In genomic region chr6:90621584-90621890, GRCm38 (mm10) we compare ENCODE assay signal across 16 mouse cellular contexts. TPM values are rescaled to one million over a fixed set of nuclear protein-coding genes. Genes with fewer than 3 reads are reported as not detected.
DNase-seq lines count a peak whose midpoint lies in the region; ATAC-seq and TF ChIP-seq lines count a peak whose summit lies in the region.
"Had no signal": no experiment of that assay in that cellular context is flagged by ENCODE, and none has a peak within 500 bp of the region (broad histone marks: within the 10 kb centered on the region; RNA-seq: fewer than 3 reads in every experiment).

No protein-coding gene starts in this region.

- no peaks in the 10 kb centered on the region for H3K9me3 ChIP-seq in erythroblast, embryonic 14.5 days (ENCODE audit: control insufficient read depth, low read length)
- H3K9me3 ChIP-seq in heart, embryonic 16.5 days (replicated peaks; ENCODE audit: control insufficient read depth, low read length), result no peaks in the 10 kb centered on the region
- H3K9me3 ChIP-seq in megakaryocyte, embryonic 14.5 days, result no peaks in the 10 kb centered on the region
- H3K9me3 ChIP-seq in liver, postnatal 0 days (ENCODE audit: low read length), result no peaks in the 10 kb centered on the region
- H3K9me3 ChIP-seq: limb, embryonic 12.5 days; neural tube, embryonic 12.5 days had no signal

- H3K4me3 ChIP-seq in erythroblast, embryonic 14.5 days (replicated peaks), result peak overlapping the region; percentile 72
- H3K4me3 ChIP-seq in heart, embryonic 16.5 days (ENCODE audit: low read length), result no peak overlapping the region
- H3K4me3 ChIP-seq in megakaryocyte, embryonic 14.5 days (replicated peaks), result peak overlapping the region; percentile 10
- H3K4me3 ChIP-seq in liver, postnatal 0 days (ENCODE audit: low read depth, low read length), result peak overlapping the region; percentile 55
- no peak overlapping the region for H3K4me3 ChIP-seq in cerebellum, adult 2 months (replicated peaks; ENCODE audit: insufficient read depth, low read depth, low read length)
- H3K4me3 ChIP-seq: limb, embryonic 12.5 days; neural tube, embryonic 12.5 days had no signal

- no peak for DNase-seq in heart, adult 9 months (ENCODE audit: low spot score in 2 of 2)
- no peak for DNase-seq in liver, postnatal 0 days
- DNase-seq in cerebellum, adult 2 months, result no peak
- DNase-seq: adrenal gland, adult 2 months; cerebellum, adult 11-12 months; gastrocnemius, postnatal 10 days; heart, postnatal 36 days; layer of hippocampus, adult 9-11 months had no signal

- H3K36me3 ChIP-seq in erythroblast, embryonic 14.5 days (ENCODE audit: control insufficient read depth), result peaks cover 93% of the 10 kb centered on the region
- peaks cover 3% of the 10 kb centered on the region; the same call in 1 of the 2 replicates for H3K36me3 ChIP-seq in heart, embryonic 16.5 days (ENCODE audit: control insufficient read depth, insufficient read depth)
- peaks cover 42% of the 10 kb centered on the region for H3K36me3 ChIP-seq in megakaryocyte, embryonic 14.5 days (replicated peaks; ENCODE audit: low read length)
- H3K36me3 ChIP-seq in liver, postnatal 0 days (replicated peaks; ENCODE audit: insufficient read depth, low read length), result peaks cover 14% of the 10 kb centered on the region
- H3K36me3 ChIP-seq: limb, embryonic 12.5 days; neural tube, embryonic 12.5 days had no signal

- no peak for TF ChIP-seq POLR2A in cerebellum, adult 2 months (IDR thresholded peaks at IDR 0.05; ENCODE audit: borderline replicate concordance, insufficient read depth, low read length)

- 63% methylated on average over 6 of the region's 6 CpGs for WGBS in heart, embryonic 16.5 days
- WGBS in liver, postnatal 0 days (ENCODE audit: insufficient replicate concordance), result 49% methylated on average over 6 of the region's 6 CpGs
- WGBS in cerebellum, adult 2 months, result 87% methylated on average over 6 of the region's 6 CpGs

- H3K4me1 ChIP-seq in erythroblast, embryonic 14.5 days (ENCODE audit: control insufficient read depth), result peaks cover 98% of the 10 kb centered on the region
- peaks cover 55% of the 10 kb centered on the region for H3K4me1 ChIP-seq in heart, embryonic 16.5 days (ENCODE audit: control insufficient read depth, insufficient read depth, low read length)
- H3K4me1 ChIP-seq in megakaryocyte, embryonic 14.5 days, result peaks cover 94% of the 10 kb centered on the region
- H3K4me1 ChIP-seq in liver, postnatal 0 days (ENCODE audit: insufficient read depth), result peaks cover 69% of the 10 kb centered on the region
- H3K4me1 ChIP-seq in cerebellum, adult 2 months (ENCODE audit: control insufficient read depth, insufficient read depth, low read length), result peaks cover 14% of the 10 kb centered on the region

- TF ChIP-seq EP300 in liver, postnatal 0 days (IDR thresholded peaks at IDR 0.05; ENCODE audit: low read depth), result no peak

- H3K9ac ChIP-seq in heart, embryonic 16.5 days (ENCODE audit: low read length), result no peak overlapping the region
- H3K9ac ChIP-seq in liver, postnatal 0 days (replicated peaks), result peak overlapping the region; percentile 81
- H3K9ac ChIP-seq: limb, embryonic 12.5 days; neural tube, embryonic 12.5 days had no signal

- no peak overlapping the region for H3K4me2 ChIP-seq in heart, embryonic 16.5 days (ENCODE audit: low read depth, low read length)
- H3K4me2 ChIP-seq in liver, postnatal 0 days (ENCODE audit: low read depth, low read length), result peak overlapping the region; percentile 85
- H3K4me2 ChIP-seq: limb, embryonic 12.5 days; neural tube, embryonic 12.5 days had no signal

- TF ChIP-seq CTCF in liver, postnatal 0 days (IDR thresholded peaks at IDR 0.05; ENCODE audit: low read depth), result no peak
- no peak for TF ChIP-seq CTCF in cerebellum, adult 2 months (IDR thresholded peaks at IDR 0.05; ENCODE audit: borderline replicate concordance, insufficient read depth, low read depth, low read length)

- ATAC-seq in erythroblast, adult 5-6 weeks (replicated peaks; ENCODE audit: low FRiP score, poor library complexity, severe bottlenecking), result no peak
- ATAC-seq in heart, embryonic 16.5 days (replicated peaks; ENCODE audit: extremely low read depth, insufficient read depth, low FRiP score), result no peak
- no peak for ATAC-seq in megakaryocyte, adult 5-6 weeks (ENCODE audit: poor library complexity, severe bottlenecking)
- no peak; the same call in 1 of the 2 replicates for ATAC-seq in liver, postnatal 0 days
- ATAC-seq: CD4-positive, CD25-positive, alpha-beta regulatory T cell, adult 4 months had no signal

- no peaks in the 10 kb centered on the region for H3K27me3 ChIP-seq in erythroblast, embryonic 14.5 days (ENCODE audit: control insufficient read depth)
- H3K27me3 ChIP-seq in heart, embryonic 16.5 days (ENCODE audit: control insufficient read depth, insufficient read depth, low read length), result no peaks in the 10 kb centered on the region
- H3K27me3 ChIP-seq in megakaryocyte, embryonic 14.5 days (replicated peaks), result no peaks in the 10 kb centered on the region
- no peaks in the 10 kb centered on the region for H3K27me3 ChIP-seq in liver, postnatal 0 days (ENCODE audit: insufficient read depth, low read length)
- H3K27me3 ChIP-seq in cerebellum, adult 2 months (ENCODE audit: control insufficient read depth, insufficient read depth, low read length), result no peaks in the 10 kb centered on the region
- H3K27me3 ChIP-seq: limb, embryonic 12.5 days; neural tube, embryonic 12.5 days had no signal

- 0 out of 2 replicates have a peak overlapping the region, but pooled peaks have one; percentile 3 for H3K27ac ChIP-seq in heart, embryonic 16.5 days (ENCODE audit: low read length)
- peak overlapping the region; percentile 94 for H3K27ac ChIP-seq in liver, postnatal 0 days (ENCODE audit: low read depth)
- no peak overlapping the region for H3K27ac ChIP-seq in cerebellum, adult 2 months (ENCODE audit: insufficient read depth, low read length)
- H3K27ac ChIP-seq: limb, embryonic 12.5 days; neural tube, embryonic 12.5 days had no signal

RNA-seq across cellular contexts. Expression of gene Slc41a3, which starts 17.0 kb away (rescaled TPM):
- 15.7 and 16.6 TPM in 2 replicates for polyA plus RNA-seq in erythroblast, embryonic 14.5 days (2012)
- total RNA-seq in erythroblast, adult 5-6 weeks (2015; ENCODE audit: low replicate concordance), result 1.3 and 1.5 TPM in 2 replicates
- total RNA-seq in erythroblast, adult 5-6 weeks (2017; ENCODE audit: low replicate concordance), result 1.8 and 2.7 TPM in 2 replicates
- 10.0 and 11.9 TPM in 2 replicates for polyA plus RNA-seq in heart, embryonic 16.5 days (2015; fragmentation: Nextera tagmentation; extraction: Ambion mirVana)
- 13.2 and 31.2 TPM in 2 replicates for polyA plus RNA-seq in megakaryocyte, embryonic 14.5 days (2012; ENCODE audit: insufficient read depth, low replicate concordance)
- 11.5 and 11.6 TPM in 2 replicates for total RNA-seq in megakaryocyte, adult 5-6 weeks (2015)
- total RNA-seq in megakaryocyte, adult 5-6 weeks (2017), result 5.8 and 7.1 TPM in 2 replicates
- 23.2 and 23.4 TPM in 2 replicates for polyA plus RNA-seq in liver, postnatal 0 days (2015; fragmentation: Nextera tagmentation; extraction: Ambion mirVana)
- polyA plus RNA-seq in cerebellum, adult 2 months (2012; rRNA removed), result 32.8 and 36.1 TPM in 2 replicates

Comparison
In these comparisons a context has a peak if more than half of its experiments do, and no peak if none do; other contexts are left out.
1. H3K4me3 ChIP-seq: peak in erythroblast, embryonic 14.5 days (single experiment), megakaryocyte, embryonic 14.5 days (single experiment) and liver, postnatal 0 days (single experiment); none in heart, embryonic 16.5 days (single experiment) and cerebellum, adult 2 months (single experiment).